Mouse (Mus musculus): ENCODE measurements around the gene Lect2. TPM values are rescaled to one million over a fixed set of nuclear protein-coding genes. Genes with fewer than 3 reads are reported as not detected.

The Lect2 gene
- polyA plus RNA-seq, 2 experiments = 29.8 to 57.7 TPM

- no peak overlapping the region for H3K4me3 ChIP-seq (ENCODE audit: insufficient read depth in 1 of 2, low read depth in 2 of 2, low read length in 2 of 2)
- H3K36me3 ChIP-seq (replicated peaks; ENCODE audit: control insufficient read depth, insufficient read depth, low read depth) = no peaks in the 10 kb centered on the region
- H3K4me1 ChIP-seq (replicated peaks; ENCODE audit: control insufficient read depth in 2 of 2, insufficient read depth in 2 of 2, low read length in 1 of 2) = peaks cover 0 to 9% of the 10 kb centered on the region in 2 experiments; a peak in 2 of 4 replicates
- no peak overlapping the region for H3K4me2 ChIP-seq (ENCODE audit: low read depth)
- H3K9me3 ChIP-seq (ENCODE audit: control insufficient read depth, low read length) = no peaks in the 10 kb centered on the region
- no peak overlapping the region for H3K9ac ChIP-seq (replicated peaks)
- TF ChIP-seq EP300 (IDR thresholded peaks at IDR 0.05; ENCODE audit: low read depth) (no peak), CTCF (IDR thresholded peaks at IDR 0.05; ENCODE audit: low read depth) (no peak)
- H3K27ac ChIP-seq = no peak overlapping the region
- H3K27me3 ChIP-seq (ENCODE audit: control insufficient read depth, insufficient read depth, low read length) = no peaks in the 10 kb centered on the region
- WGBS (ENCODE audit: insufficient replicate concordance) = 35% methylated on average over 2 of the region's 2 CpGs
- DNase-seq (ENCODE audit: low read depth in 3 of 3, low spot score in 3 of 3) = no peak
- no peak for ATAC-seq (ENCODE audit: insufficient read depth)
Measured at GRCm38 (mm10) chr13:56591939-56592338, 43.6 kb upstream of the Lect2 start.

- no peak overlapping the region for H3K4me3 ChIP-seq (ENCODE audit: insufficient read depth in 1 of 2, low read depth in 2 of 2, low read length in 2 of 2)
- no peaks in the 10 kb centered on the region for H3K9me3 ChIP-seq (ENCODE audit: control insufficient read depth, low read length)
- no peak for ATAC-seq (ENCODE audit: insufficient read depth)
- H3K9ac ChIP-seq (replicated peaks) = no peak overlapping the region
- no peak for TF ChIP-seq CTCF (IDR thresholded peaks at IDR 0.05; ENCODE audit: low read depth)
- 65% methylated on average over 8 of the region's 8 CpGs for WGBS (ENCODE audit: insufficient replicate concordance)
- no peak overlapping the region for H3K27ac ChIP-seq
- no peaks in the 10 kb centered on the region for H3K27me3 ChIP-seq (ENCODE audit: control insufficient read depth, insufficient read depth, low read length)
- H3K4me2 ChIP-seq (ENCODE audit: low read depth) = no peak overlapping the region
- H3K36me3 ChIP-seq (replicated peaks; ENCODE audit: control insufficient read depth, insufficient read depth, low read depth) = no peaks in the 10 kb centered on the region
- DNase-seq (ENCODE audit: low read depth in 3 of 3, low spot score in 3 of 3) = no peak
- peaks cover 0 to 9% of the 10 kb centered on the region in 2 experiments; a peak in 2 of 4 replicates for H3K4me1 ChIP-seq (replicated peaks; ENCODE audit: control insufficient read depth in 2 of 2, insufficient read depth in 2 of 2, low read length in 1 of 2)
Measured at GRCm38 (mm10) chr13:56591191-56591590, 42.9 kb upstream of the Lect2 start.

- H3K9ac ChIP-seq (replicated peaks) = no peak overlapping the region
- H3K4me3 ChIP-seq (ENCODE audit: insufficient read depth in 1 of 2, low read depth in 2 of 2, low read length in 2 of 2) = no peak overlapping the region
- DNase-seq (ENCODE audit: low read depth in 3 of 3, low spot score in 3 of 3) = no peak
- 73% methylated on average over 5 of the region's 5 CpGs for whole genome bisulfite sequencing (ENCODE audit: insufficient replicate concordance)
- H3K4me2 ChIP-seq (ENCODE audit: low read depth) = no peak overlapping the region
- H3K9me3 ChIP-seq (ENCODE audit: control insufficient read depth, low read length) = no peaks in the 10 kb centered on the region
- H3K27me3 ChIP-seq (ENCODE audit: control insufficient read depth, insufficient read depth, low read length) = no peaks in the 10 kb centered on the region
- no peak for ATAC-seq (ENCODE audit: insufficient read depth)
- peaks cover 0 to 9% of the 10 kb centered on the region in 2 experiments; a peak in 2 of 4 replicates for H3K4me1 ChIP-seq (replicated peaks; ENCODE audit: control insufficient read depth in 2 of 2, insufficient read depth in 2 of 2, low read length in 1 of 2)
- TF ChIP-seq EP300 (IDR thresholded peaks at IDR 0.05; ENCODE audit: low read depth) (no peak), CTCF (IDR thresholded peaks at IDR 0.05; ENCODE audit: low read depth) (no peak)
- H3K27ac ChIP-seq = no peak overlapping the region
- H3K36me3 ChIP-seq (replicated peaks; ENCODE audit: control insufficient read depth, insufficient read depth, low read depth) = no peaks in the 10 kb centered on the region
Measured at GRCm38 (mm10) chr13:56590202-56590601, 41.9 kb upstream of the Lect2 start.

GRCm38 (mm10) chr13:56588454-56589117 is 40.3 kb upstream of the Lect2 start:
- Histone ChIP-seq H3K9ac (replicated peaks) (no peak overlapping the region), H3K4me3 (ENCODE audit: insufficient read depth in 1 of 2, low read depth in 2 of 2, low read length in 2 of 2) (no peak overlapping the region), H3K9me3 (ENCODE audit: control insufficient read depth, low read length) (no peaks in the 10 kb centered on the region), H3K27me3 (ENCODE audit: control insufficient read depth, insufficient read depth, low read length) (no peaks in the 10 kb centered on the region), H3K4me1 (replicated peaks; ENCODE audit: control insufficient read depth in 2 of 2, insufficient read depth in 2 of 2, low read length in 1 of 2) (peaks cover 0 to 9% of the 10 kb centered on the region in 2 experiments; a peak in 2 of 4 replicates), H3K27ac (no peak overlapping the region), H3K4me2 (ENCODE audit: low read depth) (no peak overlapping the region), H3K36me3 (replicated peaks; ENCODE audit: control insufficient read depth, insufficient read depth, low read depth) (no peaks in the 10 kb centered on the region)
- ATAC-seq (ENCODE audit: insufficient read depth) (no peak), DNase-seq (ENCODE audit: low read depth in 3 of 3, low spot score in 3 of 3) (no peak)
- TF ChIP-seq CTCF (IDR thresholded peaks at IDR 0.05; ENCODE audit: low read depth) (no peak), EP300 (IDR thresholded peaks at IDR 0.05; ENCODE audit: low read depth) (no peak)
- 56% methylated on average over 14 of the region's 14 CpGs for WGBS (ENCODE audit: insufficient replicate concordance)

GRCm38 (mm10) chr13:56586046-56586445 is 37.7 kb upstream of the Lect2 start:
- Histone ChIP-seq H3K27ac (no peak overlapping the region), H3K4me3 (ENCODE audit: insufficient read depth in 1 of 2, low read depth in 2 of 2, low read length in 2 of 2) (no peak overlapping the region), H3K4me2 (ENCODE audit: low read depth) (no peak overlapping the region), H3K9ac (replicated peaks) (no peak overlapping the region), H3K9me3 (ENCODE audit: control insufficient read depth, low read length) (no peaks in the 10 kb centered on the region), H3K27me3 (ENCODE audit: control insufficient read depth, insufficient read depth, low read length) (no peaks in the 10 kb centered on the region), H3K4me1 (replicated peaks; ENCODE audit: control insufficient read depth in 2 of 2, insufficient read depth in 2 of 2, low read length in 1 of 2) (peaks cover 0 to 2% of the 10 kb centered on the region in 2 experiments; a peak in 2 of 4 replicates), H3K36me3 (replicated peaks; ENCODE audit: control insufficient read depth, insufficient read depth, low read depth) (no peaks in the 10 kb centered on the region)
- ATAC-seq (ENCODE audit: insufficient read depth) (no peak), DNase-seq (ENCODE audit: low read depth in 3 of 3, low spot score in 3 of 3) (no peak)
- no peak for TF ChIP-seq CTCF (IDR thresholded peaks at IDR 0.05; ENCODE audit: low read depth)
- no peak for TF ChIP-seq EP300 (IDR thresholded peaks at IDR 0.05; ENCODE audit: low read depth)
- WGBS (ENCODE audit: insufficient replicate concordance) = 42% methylated on average over 3 of the region's 3 CpGs
